9 mouse cellular contexts compared by ENCODE assay signal in the genomic region with DNA sequence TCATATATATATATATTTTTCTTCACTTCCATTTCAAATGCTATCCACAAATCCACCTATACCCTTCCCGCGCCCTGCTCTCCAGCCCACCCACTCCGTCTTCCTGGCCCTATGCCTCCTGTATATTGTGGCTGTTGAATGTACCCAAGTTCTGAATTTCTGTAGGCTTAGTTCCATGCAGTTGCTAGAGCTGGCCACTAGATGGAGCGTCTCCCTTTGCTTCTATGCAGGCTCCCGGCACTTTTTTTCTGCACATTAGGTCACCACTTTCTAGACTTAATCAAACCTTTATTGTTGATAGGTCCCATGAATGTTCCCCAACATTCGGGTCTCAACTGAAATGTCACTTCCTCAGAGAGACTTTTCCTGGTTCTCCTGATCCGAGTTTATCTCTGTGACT. TPM values are rescaled to one million over a fixed set of nuclear protein-coding genes. Genes with fewer than 3 reads are reported as not detected.
A peak's percentile ranks its signal among the peaks of the same experiment; 100 is the strongest.
DNase-seq lines count a peak whose midpoint lies in the region; ATAC-seq and TF ChIP-seq lines count a peak whose summit lies in the region.
"Had no signal": no experiment of that assay in that cellular context is flagged by ENCODE, and none has a peak within 500 bp of the region (broad histone marks: within the 10 kb centered on the region; RNA-seq: fewer than 3 reads in every experiment).

No protein-coding gene starts in this region.

- H3K4me3 ChIP-seq in forebrain, embryonic 14.5 days (ENCODE audit: low read depth, low read length), result no peak overlapping the region
- no peak overlapping the region for H3K4me3 ChIP-seq in forebrain, embryonic 16.5 days (replicated peaks; ENCODE audit: low read length)
- H3K4me3 ChIP-seq in thymus, adult 2 months (ENCODE audit: control insufficient read depth, insufficient read depth, low read length), result no peak overlapping the region
- no peak overlapping the region for H3K4me3 ChIP-seq in hindbrain, postnatal 0 days (ENCODE audit: low read length)
- H3K4me3 ChIP-seq in lung, postnatal 0 days (ENCODE audit: low read depth, low read length), result no peak overlapping the region
- H3K4me3 ChIP-seq in stomach, postnatal 0 days (ENCODE audit: low read depth, low read length), result no peak overlapping the region
- H3K4me3 ChIP-seq: limb, embryonic 13.5 days had no signal

- no peak overlapping the region for H3K9ac ChIP-seq in forebrain, embryonic 14.5 days (ENCODE audit: low read length)
- no peak overlapping the region for H3K9ac ChIP-seq in forebrain, embryonic 16.5 days (replicated peaks; ENCODE audit: low read depth, low read length)
- no peak overlapping the region for H3K9ac ChIP-seq in hindbrain, postnatal 0 days (replicated peaks; ENCODE audit: low read length)
- no peak overlapping the region for H3K9ac ChIP-seq in lung, postnatal 0 days (replicated peaks; ENCODE audit: low read depth)
- H3K9ac ChIP-seq in stomach, postnatal 0 days (ENCODE audit: low read length), result no peak overlapping the region
- H3K9ac ChIP-seq: limb, embryonic 13.5 days had no signal

- TF ChIP-seq POLR2A in thymus, adult 2 months (IDR thresholded peaks at IDR 0.05; ENCODE audit: control insufficient read depth, extremely low read depth, insufficient read depth, low read length, poor library complexity), result no peak

- TF ChIP-seq CTCF in thymus, adult 2 months (IDR thresholded peaks at IDR 0.05; ENCODE audit: borderline replicate concordance, control insufficient read depth, extremely low read depth, insufficient read depth, low read length, poor library complexity), result no peak
- peak; percentile 91 for TF ChIP-seq CTCF in hindbrain, postnatal 0 days (IDR thresholded peaks at IDR 0.05; ENCODE audit: low read depth)
- peak; percentile 85 for TF ChIP-seq CTCF in lung, postnatal 0 days (IDR thresholded peaks at IDR 0.05)
- TF ChIP-seq CTCF in stomach, postnatal 0 days (IDR thresholded peaks at IDR 0.05; ENCODE audit: low read depth), result peak; percentile 91

- ATAC-seq in forebrain, embryonic 14.5 days, result peak; percentile 32; the same call in 1 of the 2 replicates
- ATAC-seq in forebrain, embryonic 16.5 days, result no peak
- ATAC-seq in hindbrain, postnatal 0 days, result no peak
- no peak for ATAC-seq in lung, postnatal 0 days
- no peak for ATAC-seq in stomach, postnatal 0 days (ENCODE audit: low FRiP score, low TSS enrichment)

- peak; percentile 92 for DNase-seq in forebrain, embryonic 14.5 days (ENCODE audit: low spot score)
- peak; percentile 30 for DNase-seq in thymus, adult 2 months
- DNase-seq in thymus, adult 18-20 months, result no peak
- DNase-seq in cerebellum, postnatal 25 days, result peak; percentile 68 to 77
- peak; percentile 92 for DNase-seq in hindbrain, postnatal 0 days (ENCODE audit: low spot score)
- DNase-seq in lung, postnatal 0 days (ENCODE audit: low spot score), result peak; percentile 77
- peak; percentile 49 for DNase-seq in stomach, postnatal 0 days (ENCODE audit: low spot score)

- H3K27me3 ChIP-seq in forebrain, embryonic 14.5 days (replicated peaks; ENCODE audit: control insufficient read depth, insufficient read depth, low read length), result no peaks in the 10 kb centered on the region
- H3K27me3 ChIP-seq in forebrain, embryonic 16.5 days (replicated peaks; ENCODE audit: control insufficient read depth, insufficient read depth, low read length), result no peaks in the 10 kb centered on the region
- no peaks in the 10 kb centered on the region for H3K27me3 ChIP-seq in thymus, adult 2 months (ENCODE audit: control insufficient read depth, insufficient read depth, low read length)
- H3K27me3 ChIP-seq in hindbrain, postnatal 0 days (ENCODE audit: insufficient read depth, low read length), result no peaks in the 10 kb centered on the region
- no peaks in the 10 kb centered on the region for H3K27me3 ChIP-seq in lung, postnatal 0 days (replicated peaks; ENCODE audit: insufficient read depth, low read length)
- H3K27me3 ChIP-seq in stomach, postnatal 0 days (ENCODE audit: control insufficient read depth, insufficient read depth, low read length), result no peaks in the 10 kb centered on the region

- no peaks in the 10 kb centered on the region for H3K9me3 ChIP-seq in forebrain, embryonic 14.5 days (replicated peaks; ENCODE audit: control insufficient read depth, low read length)
- H3K9me3 ChIP-seq in forebrain, embryonic 16.5 days (ENCODE audit: control insufficient read depth, low read length), result no peaks in the 10 kb centered on the region
- H3K9me3 ChIP-seq in hindbrain, postnatal 0 days (ENCODE audit: low read length), result no peaks in the 10 kb centered on the region
- H3K9me3 ChIP-seq in lung, postnatal 0 days (ENCODE audit: low read length), result no peaks in the 10 kb centered on the region
- H3K9me3 ChIP-seq in stomach, postnatal 0 days (ENCODE audit: control insufficient read depth, low read length), result no peaks in the 10 kb centered on the region
- H3K9me3 ChIP-seq: limb, embryonic 13.5 days had no signal

- no peaks in the 10 kb centered on the region for H3K4me1 ChIP-seq in forebrain, embryonic 14.5 days (ENCODE audit: control insufficient read depth, insufficient read depth, low read length)
- H3K4me1 ChIP-seq in forebrain, embryonic 16.5 days (replicated peaks; ENCODE audit: control insufficient read depth, insufficient read depth, low read length), result no peaks in the 10 kb centered on the region
- no peaks in the 10 kb centered on the region for H3K4me1 ChIP-seq in thymus, adult 2 months (replicated peaks; ENCODE audit: control insufficient read depth, insufficient read depth, low read length)
- H3K4me1 ChIP-seq in hindbrain, postnatal 0 days (ENCODE audit: insufficient read depth, low read length), result 0 out of 2 replicates have a peak, but pooled peaks cover 7% of the 10 kb centered on the region
- H3K4me1 ChIP-seq in lung, postnatal 0 days (ENCODE audit: insufficient read depth, low read depth, low read length), result no peaks in the 10 kb centered on the region
- H3K4me1 ChIP-seq in stomach, postnatal 0 days (replicated peaks; ENCODE audit: control insufficient read depth, insufficient read depth), result no peaks in the 10 kb centered on the region
- H3K4me1 ChIP-seq: limb, embryonic 13.5 days had no signal

- no peak for TF ChIP-seq EP300 in lung, postnatal 0 days (IDR thresholded peaks at IDR 0.05)
- TF ChIP-seq EP300 in stomach, postnatal 0 days (optimal IDR thresholded peaks at IDR 0.05), result no peak

- 19% methylated on average over 7 of the region's 7 CpGs for WGBS in forebrain, embryonic 14.5 days
- 15% methylated on average over 7 of the region's 7 CpGs for WGBS in forebrain, embryonic 16.5 days
- 19% methylated on average over 7 of the region's 7 CpGs for WGBS in thymus, adult 2 months
- WGBS in hindbrain, postnatal 0 days, result 19% methylated on average over 7 of the region's 7 CpGs
- WGBS in lung, postnatal 0 days, result 15% methylated on average over 7 of the region's 7 CpGs
- 22% methylated on average over 7 of the region's 7 CpGs for WGBS in stomach, postnatal 0 days

- H3K4me2 ChIP-seq in forebrain, embryonic 14.5 days (ENCODE audit: low read length), result no peak overlapping the region
- H3K4me2 ChIP-seq in forebrain, embryonic 16.5 days (ENCODE audit: low read length), result no peak overlapping the region
- H3K4me2 ChIP-seq in hindbrain, postnatal 0 days (ENCODE audit: low read depth, low read length), result no peak overlapping the region
- no peak overlapping the region for H3K4me2 ChIP-seq in lung, postnatal 0 days (replicated peaks; ENCODE audit: low read depth, low read length)
- no peak overlapping the region for H3K4me2 ChIP-seq in stomach, postnatal 0 days (replicated peaks; ENCODE audit: low read depth)
- H3K4me2 ChIP-seq: limb, embryonic 13.5 days had no signal

- H3K27ac ChIP-seq in forebrain, embryonic 14.5 days (ENCODE audit: low read depth, low read length), result no peak overlapping the region
- H3K27ac ChIP-seq in forebrain, embryonic 16.5 days (ENCODE audit: low read length), result no peak overlapping the region
- no peak overlapping the region for H3K27ac ChIP-seq in thymus, adult 2 months (ENCODE audit: control insufficient read depth, insufficient read depth, low read length)
- H3K27ac ChIP-seq in hindbrain, postnatal 0 days, result no peak overlapping the region
- no peak overlapping the region for H3K27ac ChIP-seq in lung, postnatal 0 days (ENCODE audit: low read length)
- no peak overlapping the region for H3K27ac ChIP-seq in stomach, postnatal 0 days (replicated peaks)
- H3K27ac ChIP-seq: limb, embryonic 13.5 days had no signal

- no peaks in the 10 kb centered on the region for H3K36me3 ChIP-seq in forebrain, embryonic 14.5 days (ENCODE audit: control insufficient read depth, insufficient read depth, low read length)
- no peaks in the 10 kb centered on the region for H3K36me3 ChIP-seq in forebrain, embryonic 16.5 days (ENCODE audit: control insufficient read depth, insufficient read depth)
- no peaks in the 10 kb centered on the region for H3K36me3 ChIP-seq in thymus, adult 2 months (ENCODE audit: control insufficient read depth, insufficient read depth, low read length)
- H3K36me3 ChIP-seq in hindbrain, postnatal 0 days (ENCODE audit: insufficient read depth, low read length), result no peaks in the 10 kb centered on the region
- no peaks in the 10 kb centered on the region for H3K36me3 ChIP-seq in lung, postnatal 0 days (ENCODE audit: insufficient read depth, low read length)
- no peaks in the 10 kb centered on the region for H3K36me3 ChIP-seq in stomach, postnatal 0 days (ENCODE audit: control insufficient read depth, insufficient read depth, low read length)
- H3K36me3 ChIP-seq: limb, embryonic 13.5 days had no signal

RNA-seq across cellular contexts. Expression of a gene that starts 55.6 kb away (rescaled TPM):
- polyA plus RNA-seq in forebrain, embryonic 14.5 days (2014; fragmentation: Nextera tagmentation; extraction: Ambion mirVana), result 2.9 and 4.0 TPM in 2 replicates
- polyA plus RNA-seq in forebrain, embryonic 16.5 days (2015; fragmentation: Nextera tagmentation; extraction: Ambion mirVana), result 8.0 and 9.0 TPM in 2 replicates
- 0.04 and 0.05 TPM in 2 replicates for polyA plus RNA-seq in thymus, adult 2 months (2012; rRNA removed)
- total RNA-seq in hindbrain, postnatal 0 days (2014; rRNA removed), result 26.9 and 32.5 TPM in 2 replicates
- polyA plus RNA-seq in hindbrain, postnatal 0 days (2015; fragmentation: Nextera tagmentation; extraction: Ambion mirVana), result 21.4 and 22.0 TPM in 2 replicates
- polyA plus RNA-seq in lung, postnatal 0 days (2015; fragmentation: Nextera tagmentation; extraction: Ambion mirVana), result not detected in 2 replicates
- 0.17 and 0.21 TPM in 2 replicates for polyA plus RNA-seq in stomach, postnatal 0 days (2015; fragmentation: Nextera tagmentation; extraction: Ambion mirVana)

Comparison
In these comparisons a context has a peak if more than half of its experiments do, and no peak if none do; other contexts are left out.
1. DNase-seq: peak in forebrain, embryonic 14.5 days (single experiment), thymus, adult 2 months (single experiment), cerebellum, postnatal 25 days (2 of 2), hindbrain, postnatal 0 days (single experiment), lung, postnatal 0 days (single experiment) and stomach, postnatal 0 days (single experiment); none in thymus, adult 18-20 months (0 of 2).